Mouse (Mus musculus) gastrocnemius, postnatal 10 days (tissue): ENCODE results near the gene Vmn1r107. TPM values are rescaled to one million over a fixed set of nuclear protein-coding genes. Genes with fewer than 3 reads are reported as not detected.
"Not testable (repeated sequence)": the region's sequence is repeated elsewhere in the genome, so short reads cannot be mapped to it uniquely, and the experiment has no call there.

Experiments used
- DNase-seq: peaks from one replicate; pipeline ENCODE4 v3.0.0; 2021; ENCODE audit warnings: mixed read lengths
- long read RNA-seq, 2 experiments: library from polyadenylated mRNA; stranded (forward); transcript quantifications; one replicate each; pipeline ENCODE4 v2.0.0; 2021
- total RNA-seq, 2 experiments: library from RNA; stranded (reverse); gene quantifications; 2 replicates each; pipeline ENCODE4 v1.2.3; 2021

The Vmn1r107 gene
- total RNA-seq: not detected
- long read RNA-seq, experiment 1: 0 reads
- long read RNA-seq, experiment 2: 0 reads

GRCm38 (mm10) chr7:20668618-20669017, at the start of gene Vmn1r107:
Vmn1r107 (plus strand) TSS chr7:20668918.
- DNase-seq: not testable (repeated sequence)

GRCm38 (mm10) chr7:20703116-20703515, 34.4 kb downstream of the Vmn1r107 start, which contains the start of gene Vmn1r111:
Vmn1r111 (minus strand) TSS chr7:20703216.
- not testable (repeated sequence) for DNase-seq

Other genes with a start within 250 kb of the Vmn1r107 start
- gene Vmn1r101, start 226.3 kb upstream of the Vmn1r107 start, total RNA-seq: not detected
- gene Gm10670, start 194.0 kb upstream of the Vmn1r107 start, total RNA-seq: not detected
- not detected for gene Vmn1r103, start 158.4 kb upstream of the Vmn1r107 start, total RNA-seq
- gene Vmn1r104, start 135.1 kb upstream of the Vmn1r107 start, total RNA-seq: not detected
- gene Gm5726, start 123.2 kb upstream of the Vmn1r107 start, total RNA-seq: not detected
- not detected for gene Gm4141, start 92.7 kb upstream of the Vmn1r107 start, total RNA-seq
- not detected for gene Gm4513, start 69.9 kb upstream of the Vmn1r107 start, total RNA-seq
- not detected for gene Vmn1r111, start 34.3 kb downstream of the Vmn1r107 start, total RNA-seq
- gene Gm10668, start 61.7 kb downstream of the Vmn1r107 start, total RNA-seq: not detected
- gene Vmn1r112, start 102.3 kb downstream of the Vmn1r107 start, total RNA-seq: not detected
- gene Vmn1r113, start 118.4 kb downstream of the Vmn1r107 start, total RNA-seq: not detected
- not detected for gene Vmn1r114, start 143.3 kb downstream of the Vmn1r107 start, total RNA-seq
- not detected for gene Vmn1r115, start 176.1 kb downstream of the Vmn1r107 start, total RNA-seq
- not detected for gene Vmn1r116, start 203.3 kb downstream of the Vmn1r107 start, total RNA-seq
- gene Vmn1r117, start 215.2 kb downstream of the Vmn1r107 start, total RNA-seq: not detected
- gene Vmn1r118, start 243.4 kb downstream of the Vmn1r107 start, total RNA-seq: not detected